In the genomic region with DNA sequence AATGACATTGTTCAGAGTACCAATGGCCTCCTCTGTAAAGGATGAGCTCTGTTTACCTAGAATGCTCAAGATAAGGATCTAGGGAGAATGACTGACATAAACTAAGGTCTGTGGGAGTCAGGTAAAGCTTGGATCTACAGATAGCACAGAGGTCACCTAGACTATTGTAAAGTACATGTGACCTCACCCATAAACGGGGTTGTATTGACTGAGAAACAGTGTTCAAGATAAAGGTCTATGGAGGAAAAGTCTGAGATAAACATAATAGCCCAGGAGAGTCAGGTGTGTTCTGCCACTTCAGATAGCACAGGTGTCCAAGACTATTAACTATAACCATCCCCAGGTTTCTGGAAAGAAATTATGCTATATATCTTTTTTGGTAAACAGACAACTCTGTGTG, we compare ENCODE assay signal across 27 mouse cellular contexts. TPM values are rescaled to one million over a fixed set of nuclear protein-coding genes. Genes with fewer than 3 reads are reported as not detected.
"Had no signal": no experiment of that assay in that cellular context is flagged by ENCODE, and none has a peak within 500 bp of the region (broad histone marks: within the 10 kb centered on the region; RNA-seq: fewer than 3 reads in every experiment).

No protein-coding gene starts in this region.

- H3K4me3 ChIP-seq: midbrain, embryonic 10.5 days; myocyte; neural tube, embryonic 13.5 days; neural tube, embryonic 15.5 days had no signal

- H3K36me3 ChIP-seq: midbrain, embryonic 10.5 days; neural tube, embryonic 13.5 days; neural tube, embryonic 15.5 days had no signal

- ATAC-seq: midbrain, embryonic 16.5 days had no signal

- H3K27me3 ChIP-seq: neural tube, embryonic 13.5 days; neural tube, embryonic 15.5 days had no signal

- DNase-seq: lung, adult 18-20 months; lung, embryonic 14.5 days; lung, postnatal 10 days; lung, postnatal 4 days; midbrain, embryonic 14.5 days; retina, postnatal 1 day; right cerebral cortex, adult 18-20 months; right cerebral cortex, postnatal 25 days; right cerebral cortex, postnatal 4 days; spleen, adult 18-20 months; thymus, adult 18-20 months; thymus, postnatal 14 days; thymus, postnatal 36 days had no signal

- H3K4me1 ChIP-seq: midbrain, embryonic 10.5 days; neural tube, embryonic 13.5 days; neural tube, embryonic 15.5 days had no signal

- H3K9me3 ChIP-seq: midbrain, embryonic 10.5 days; neural tube, embryonic 13.5 days; neural tube, embryonic 15.5 days had no signal

- H3K4me2 ChIP-seq: lung, embryonic 14.5 days; neural tube, embryonic 13.5 days; neural tube, embryonic 15.5 days had no signal

- H3K9ac ChIP-seq: lung, embryonic 14.5 days; neural tube, embryonic 13.5 days; neural tube, embryonic 15.5 days had no signal

- H3K27ac ChIP-seq: midbrain, embryonic 10.5 days; neural tube, embryonic 13.5 days; neural tube, embryonic 15.5 days had no signal

RNA-seq across cellular contexts. Expression of a gene that starts 29.8 kb away (rescaled TPM):
- total RNA-seq: megakaryocyte, adult 5-6 weeks; megakaryocyte-erythroid progenitor cell, adult 5-6 weeks had no signal
- polyA plus RNA-seq: liver, embryonic 16.5 days; lung, embryonic 14.5 days; lung, embryonic 16.5 days; midbrain, embryonic 10.5 days; midbrain, embryonic 14.5 days; midbrain, embryonic 16.5 days; neural tube, embryonic 11.5 days; neural tube, embryonic 13.5 days; neural tube, embryonic 15.5 days; small intestine, adult 2 months; stomach, embryonic 14.5 days; stomach, embryonic 16.5 days; thymus, postnatal 0 days had no signal
